Mouse (Mus musculus) heart, adult 2 months (tissue): ENCODE data around the gene Gm11549.

Experiments
- CTCF ChIP-seq: fragments of 200-600 bp; IDR thresholded peaks from 2 replicates; pipeline ENCODE4 v1.8.1; 2022; ENCODE audit warnings: antibody characterized with exemption, mild to moderate bottlenecking, moderate library complexity
- EP300 ChIP-seq: fragments of 200-500 bp; IDR thresholded peaks from 2 replicates; pipeline ENCODE4 v1.6.1; 2011; ENCODE audit warnings: low read depth, low read length, control low read depth; ENCODE audit not compliant: insufficient read depth
- POLR2A ChIP-seq: fragments of 200-500 bp; IDR thresholded peaks from 2 replicates; pipeline ENCODE4 v1.6.1; 2011; ENCODE audit warnings: mild to moderate bottlenecking, low read depth, low read length, control low read depth; ENCODE audit not compliant: insufficient read depth

DNA sequence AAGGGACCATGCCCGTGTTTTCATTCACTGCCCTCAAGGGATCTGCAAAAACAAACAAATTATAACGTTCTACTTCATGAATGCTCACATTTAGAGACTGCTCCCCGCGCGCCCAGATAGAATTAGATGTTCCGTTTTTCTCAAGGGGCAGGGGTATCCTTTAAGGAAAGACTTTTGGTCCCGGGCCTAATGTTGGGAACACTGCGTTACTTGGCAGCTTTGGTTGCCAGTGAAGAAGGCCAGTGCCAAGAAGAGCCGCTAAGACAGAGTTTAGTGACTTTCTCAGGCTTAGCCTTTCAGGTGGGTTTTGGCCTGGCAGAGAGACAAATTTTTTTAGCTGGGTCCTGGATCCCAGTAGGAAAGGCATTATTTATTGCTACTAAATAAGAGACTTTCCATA lies 25.3 kb downstream of the Gm11549 start:
- TF ChIP-seq EP300 = no peak
- TF ChIP-seq CTCF = no peak
- TF ChIP-seq POLR2A = no peak
